Mouse (Mus musculus): ENCODE data around the gene Nfkb1. TPM values are rescaled to one million over a fixed set of nuclear protein-coding genes. Genes with fewer than 3 reads are reported as not detected.

Gene Nfkb1
- polyA plus RNA-seq, 1 experiment, result 5.4 TPM

DNA sequence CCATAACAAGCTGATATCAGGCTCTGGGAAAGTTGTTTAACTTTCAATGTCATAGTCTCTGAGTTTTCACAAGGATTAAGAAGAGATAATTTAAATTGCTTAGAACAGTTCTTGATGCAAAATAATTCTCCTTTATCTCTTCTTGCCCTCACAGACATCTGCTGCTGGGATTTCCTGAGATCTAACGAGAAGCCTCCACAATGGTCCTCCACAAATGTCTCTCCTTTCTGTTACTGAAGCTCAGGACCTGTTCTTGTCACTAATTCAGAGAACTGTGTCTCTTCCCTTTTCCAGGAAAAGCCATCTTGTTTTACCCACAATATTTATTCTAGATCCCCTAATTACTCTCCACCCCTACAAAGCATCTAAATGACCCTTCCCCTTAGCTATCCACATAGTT, 56.3 kb downstream of the Nfkb1 start:
- TF ChIP-seq GATA1 (IDR thresholded peaks at IDR 0.05; ENCODE audit: low read length), result peak; percentile 15

DNA sequence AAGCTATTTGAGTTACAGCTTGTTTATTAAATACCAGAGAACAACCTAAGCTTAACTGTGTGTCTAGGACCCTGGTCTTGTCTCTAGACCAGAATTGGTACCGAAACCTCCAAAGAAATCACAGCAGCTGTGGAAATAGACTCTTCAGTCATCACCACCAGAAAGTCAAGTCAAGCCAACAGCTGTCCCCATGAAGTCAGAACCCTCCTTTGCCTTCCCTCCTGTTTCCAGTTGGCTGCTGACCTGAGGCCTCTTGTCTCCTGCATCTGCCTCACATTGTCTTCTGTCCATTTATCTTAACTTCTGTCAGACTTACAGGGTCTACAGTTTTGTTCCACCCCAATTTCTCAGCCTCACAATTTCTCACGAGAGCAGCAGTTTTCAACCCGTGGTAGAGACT, 57.1 kb downstream of the Nfkb1 start:
- TF ChIP-seq GATA1 (IDR thresholded peaks at IDR 0.05; ENCODE audit: low read length), result no peak

- no peak for TF ChIP-seq GATA1 (IDR thresholded peaks at IDR 0.05; ENCODE audit: low read length)
Observed at GRCm38 (mm10) chr3:135631856-135632255, 59.5 kb downstream of the Nfkb1 start.

DNA sequence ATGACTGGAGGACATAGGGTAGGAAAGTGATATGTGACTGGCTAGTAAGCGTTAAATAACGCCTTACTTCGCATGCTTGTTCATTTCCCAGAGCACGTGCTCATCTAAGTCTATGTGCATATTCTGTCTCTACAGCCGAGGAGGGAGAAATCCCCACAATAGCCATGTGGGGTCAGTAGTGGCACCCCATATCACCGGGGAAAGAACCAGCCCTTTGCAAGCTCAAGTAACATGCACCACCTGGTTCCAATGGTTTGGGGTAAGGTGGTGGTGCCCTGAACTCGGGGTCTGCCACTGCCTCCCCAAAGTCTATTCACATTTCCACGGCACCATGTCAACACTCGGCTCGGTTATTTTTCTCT, 60.3 kb downstream of the Nfkb1 start:
- TF ChIP-seq GATA1 (IDR thresholded peaks at IDR 0.05; ENCODE audit: low read length), result no peak

DNA sequence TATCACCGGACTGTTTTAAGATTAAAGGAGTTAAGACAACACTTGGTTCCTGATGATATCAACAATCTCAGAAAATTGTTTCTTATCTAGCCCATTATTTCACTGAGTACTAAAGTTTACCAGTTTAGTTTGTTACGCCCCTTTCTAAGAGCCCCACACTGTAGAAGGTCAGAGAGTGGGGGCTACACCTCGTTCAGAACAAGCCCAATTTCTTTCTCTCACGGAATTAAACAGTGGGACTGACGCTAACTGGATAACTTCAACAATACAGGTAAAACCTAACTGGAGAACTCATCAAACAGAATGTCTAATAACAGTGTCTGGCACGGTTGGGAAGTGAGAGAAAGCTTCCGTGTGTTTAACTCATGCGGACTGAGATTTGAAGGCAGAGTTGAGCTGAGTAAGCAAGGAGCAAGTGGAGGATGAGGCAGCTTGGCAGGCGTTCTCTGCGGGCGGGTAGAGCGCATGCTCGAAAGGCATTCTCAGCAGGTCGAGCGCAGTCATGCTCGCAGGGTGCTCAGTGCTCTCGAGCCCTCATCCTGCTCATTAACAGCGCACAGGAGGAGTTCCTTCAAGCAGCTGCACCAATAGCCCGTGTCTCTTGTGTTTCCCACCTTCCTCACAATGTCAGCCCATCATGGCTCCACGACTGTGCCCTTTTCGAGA, 60.8 kb downstream of the Nfkb1 start:
- no peak for TF ChIP-seq GATA1 (IDR thresholded peaks at IDR 0.05; ENCODE audit: low read length)

GRCm38 (mm10) chr3:135629830-135630355, 61.5 kb downstream of the Nfkb1 start:
- no peak for TF ChIP-seq GATA1 (IDR thresholded peaks at IDR 0.05; ENCODE audit: low read length)

DNA sequence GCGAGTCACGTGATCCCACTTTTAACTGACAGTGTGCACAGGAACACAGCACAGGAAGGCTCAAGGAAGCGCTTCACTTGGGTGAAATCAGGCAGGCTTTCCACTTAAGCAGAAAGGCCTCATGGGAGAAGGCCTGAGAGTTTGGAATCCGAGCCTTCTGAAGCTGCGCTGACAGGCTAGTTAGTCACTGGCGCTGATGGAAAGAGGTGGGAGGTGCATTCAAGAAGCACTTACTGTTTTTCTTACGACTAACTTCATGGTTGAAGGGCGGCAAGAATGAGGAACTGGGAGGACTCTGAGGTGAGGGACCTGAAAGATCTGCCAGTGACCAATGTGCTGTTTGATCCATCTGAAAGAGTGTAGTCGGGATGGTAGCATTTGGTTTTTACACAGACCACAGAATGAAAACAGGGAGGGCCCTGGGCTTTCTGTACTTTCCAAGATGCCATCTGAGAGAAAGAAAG, 62.6 kb downstream of the Nfkb1 start:
- TF ChIP-seq GATA1 (IDR thresholded peaks at IDR 0.05; ENCODE audit: low read length), result no peak

- no peak for TF ChIP-seq GATA1 (IDR thresholded peaks at IDR 0.05; ENCODE audit: low read length)
Observed at GRCm38 (mm10) chr3:135628000-135628705, 63.2 kb downstream of the Nfkb1 start.

- no peak for TF ChIP-seq GATA1 (IDR thresholded peaks at IDR 0.05; ENCODE audit: low read length)
Observed at GRCm38 (mm10) chr3:135625290-135625689, 66.1 kb downstream of the Nfkb1 start.

DNA sequence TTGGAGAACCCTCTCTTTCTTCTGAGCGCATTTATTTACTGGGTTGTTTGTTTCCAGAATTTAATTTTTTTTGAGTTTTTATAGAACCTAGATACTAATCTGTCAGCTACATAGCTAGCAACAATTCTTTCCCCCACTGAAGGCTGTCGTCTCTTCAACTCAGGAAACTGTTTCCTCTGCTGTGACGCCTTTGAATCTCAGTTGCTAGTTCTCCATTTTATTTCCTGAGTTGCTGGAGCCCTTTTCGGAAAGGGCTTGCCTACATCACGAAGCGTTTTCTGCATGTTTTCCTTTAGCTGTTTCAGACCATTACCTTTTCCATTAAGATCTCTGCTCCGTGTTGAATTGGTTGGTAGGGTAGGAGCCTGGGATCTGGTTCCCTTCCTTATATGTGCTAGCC, 74.6 kb downstream of the Nfkb1 start:
- TF ChIP-seq GATA1 (IDR thresholded peaks at IDR 0.05; ENCODE audit: low read length), result no peak

DNA sequence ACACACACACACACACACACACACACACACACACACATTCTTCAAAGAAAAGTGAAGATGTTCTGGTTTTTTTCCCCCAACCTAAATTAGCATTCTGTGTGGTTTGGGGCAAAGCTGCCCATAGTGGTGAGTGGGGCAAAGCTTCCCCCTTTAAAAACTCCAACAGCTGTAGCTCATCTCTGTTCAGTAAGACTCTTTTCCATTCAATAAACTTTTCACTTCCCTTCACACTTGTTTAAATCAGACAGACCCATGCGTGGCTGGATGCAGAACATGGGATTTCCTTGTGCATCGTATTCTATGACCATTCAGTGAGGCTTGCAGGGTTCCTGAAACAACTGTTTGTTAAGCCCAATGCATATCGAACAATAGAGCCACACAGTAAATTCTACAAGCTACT, 77.0 kb downstream of the Nfkb1 start:
- no peak for TF ChIP-seq GATA1 (IDR thresholded peaks at IDR 0.05; ENCODE audit: low read length)

- TF ChIP-seq GATA1 (IDR thresholded peaks at IDR 0.05; ENCODE audit: low read length), result no peak
Observed at GRCm38 (mm10) chr3:135610221-135610620, 81.1 kb downstream of the Nfkb1 start.

DNA sequence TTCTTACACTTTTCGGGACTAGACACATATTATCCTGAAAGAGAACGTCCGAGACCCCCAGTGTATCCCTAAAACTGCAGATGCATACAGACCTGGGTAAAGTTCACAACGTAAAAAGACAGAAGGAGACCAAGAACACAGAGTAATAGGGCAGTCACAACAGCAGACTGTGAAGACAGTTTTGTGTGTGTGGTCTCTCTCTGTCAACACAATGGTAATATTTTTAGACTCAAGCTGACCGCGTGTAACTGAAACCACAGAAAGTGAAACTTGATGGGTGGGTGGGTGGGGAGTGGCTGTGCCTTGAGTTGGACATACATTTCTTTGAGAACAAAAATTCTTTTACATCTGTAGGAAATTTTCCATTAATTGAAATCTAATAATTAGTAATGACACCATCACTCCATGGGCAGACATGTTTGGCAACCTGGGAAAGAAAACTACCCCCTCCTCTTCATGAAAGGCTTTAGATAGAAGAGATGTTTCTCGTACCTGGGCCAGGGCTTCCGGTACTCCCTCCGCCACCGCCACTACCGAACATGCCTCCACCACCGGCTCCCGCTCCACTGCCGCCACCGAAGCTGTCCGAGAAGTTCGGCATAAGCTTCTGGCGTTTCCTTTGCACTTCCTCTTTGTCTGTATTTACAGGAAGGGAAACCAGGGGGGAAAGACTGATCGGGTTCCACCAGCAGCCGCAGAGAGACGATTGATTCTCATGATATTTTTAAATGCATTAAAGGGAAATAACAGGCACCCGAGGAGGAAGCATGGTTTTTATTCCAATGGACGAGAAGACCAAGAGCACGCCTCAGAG, 83.5 kb downstream of the Nfkb1 start:
- no peak for TF ChIP-seq GATA1 (IDR thresholded peaks at IDR 0.05; ENCODE audit: low read length)

DNA sequence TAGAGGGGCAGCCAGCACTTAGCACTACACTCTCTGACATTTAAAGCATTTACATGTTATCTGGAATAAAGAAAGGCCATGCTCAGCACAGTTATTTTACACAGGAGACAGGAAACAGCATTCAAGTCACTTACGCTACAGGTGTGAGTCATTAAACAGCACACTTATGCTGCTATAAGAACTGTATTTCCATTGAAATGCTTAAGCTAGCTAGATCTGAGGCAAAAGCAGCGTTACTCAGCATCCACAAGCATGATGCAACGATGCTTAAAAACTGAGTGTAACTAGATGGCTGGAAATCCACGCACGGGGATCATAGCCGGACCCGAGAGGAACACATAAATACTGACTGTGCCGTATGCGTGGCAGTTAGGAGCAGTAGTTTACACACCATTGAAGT, 84.3 kb downstream of the Nfkb1 start:
- no peak for TF ChIP-seq GATA1 (IDR thresholded peaks at IDR 0.05; ENCODE audit: low read length)

DNA sequence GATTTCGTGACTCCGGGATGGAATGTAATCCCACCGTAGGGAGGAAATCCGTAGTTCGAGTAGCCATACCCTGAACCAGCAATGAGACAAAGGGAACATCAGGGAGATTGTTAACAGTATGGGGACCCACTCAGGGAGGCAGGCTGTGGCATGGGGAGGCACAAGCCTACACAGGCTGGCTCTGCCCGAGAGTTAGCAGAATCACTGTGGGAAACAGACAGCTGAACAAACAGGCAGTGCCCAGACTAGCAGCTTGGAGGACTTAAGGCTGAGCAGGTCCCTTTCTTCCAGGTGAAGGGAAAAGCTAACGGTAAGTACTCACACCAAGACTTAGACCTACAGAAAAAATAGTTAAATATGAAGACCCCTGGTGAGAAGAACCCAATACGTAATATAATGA, 84.8 kb downstream of the Nfkb1 start:
- TF ChIP-seq GATA1 (IDR thresholded peaks at IDR 0.05; ENCODE audit: low read length), result no peak

DNA sequence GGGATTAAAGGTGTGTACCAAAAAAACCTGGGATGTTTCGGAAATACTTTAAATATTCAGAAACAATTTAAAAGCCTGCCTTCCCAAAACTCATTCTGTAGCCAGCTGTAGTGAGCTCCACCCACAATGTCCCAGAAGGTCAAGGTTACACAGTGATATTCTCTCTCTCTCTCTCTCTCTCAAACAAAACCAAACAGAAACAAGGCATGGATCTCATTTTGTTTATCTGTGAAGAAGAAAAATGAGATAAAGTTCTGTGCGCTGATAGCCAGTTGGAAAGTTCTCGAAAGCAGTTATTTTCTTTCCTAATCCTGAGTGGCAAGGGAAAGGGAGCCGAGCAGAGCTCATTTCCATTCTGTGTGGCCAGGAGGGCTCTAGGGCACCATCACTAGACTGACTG, 85.9 kb downstream of the Nfkb1 start:
- no peak for TF ChIP-seq GATA1 (IDR thresholded peaks at IDR 0.05; ENCODE audit: low read length)

All from G1E-ER4 (cell line).